Mouse (Mus musculus) liver, postnatal 0 days (tissue): Measurements from ENCODE around the gene Gm29776. TPM values are rescaled to one million over a fixed set of nuclear protein-coding genes. Genes with fewer than 3 reads are reported as not detected.
A peak's percentile ranks its signal among the peaks of the same experiment; 100 is the strongest.

ENCODE experiments used
- ATAC-seq: fragments of 200-750 bp; cut with Nextera tagmentation; 2 replicates; pipeline ENCODE4 v1.8.0; 2017; ENCODE audit warnings: mild to moderate bottlenecking, moderate library complexity
- DNase-seq: peaks from one replicate; pipeline ENCODE4 v3.0.0-alpha.2; 2016
- H3K27ac ChIP-seq: fragments of 300-500 bp; sonication (generic); 2 replicates; pipeline ENCODE4 v1.5.1; 2014; ENCODE audit warnings: antibody characterized with exemption, moderate library complexity, mild to moderate bottlenecking, low read depth
- H3K27me3 ChIP-seq: fragments of 300-500 bp; sonication (generic); 2 replicates; pipeline ENCODE4 v1.6.1; 2014; ENCODE audit warnings: low read length, control low read depth, mixed read lengths; ENCODE audit not compliant: insufficient read depth
- H3K36me3 ChIP-seq: fragments of 300-500 bp; sonication (generic); replicated peaks from 2 replicates; pipeline ENCODE4 v1.6.1; 2014; ENCODE audit warnings: mild to moderate bottlenecking, control low read depth, low read length, moderate library complexity, mixed read lengths; ENCODE audit not compliant: insufficient read depth
- H3K4me1 ChIP-seq: fragments of 300-500 bp; sonication (generic); 2 replicates; pipeline ENCODE4 v1.6.1; 2014; ENCODE audit warnings: antibody characterized with exemption, mild to moderate bottlenecking, control low read depth; ENCODE audit not compliant: insufficient read depth
- H3K4me2 ChIP-seq: fragments of 300-500 bp; sonication (generic); 2 replicates; pipeline ENCODE4 v1.6.1; 2014; ENCODE audit warnings: low read depth, mild to moderate bottlenecking, low read length, moderate library complexity, mixed read lengths
- H3K4me3 ChIP-seq: fragments of 300-500 bp; sonication (generic); 2 replicates; pipeline ENCODE4 v1.5.1; 2014; ENCODE audit warnings: low read depth, low read length
- H3K9ac ChIP-seq: fragments of 300-500 bp; sonication (generic); replicated peaks from 2 replicates; pipeline ENCODE4 v1.6.1; 2014; ENCODE audit warnings: mild to moderate bottlenecking, moderate library complexity
- H3K9me3 ChIP-seq: fragments of 300-500 bp; sonication (generic); 2 replicates; pipeline ENCODE4 v1.6.1; 2016; ENCODE audit warnings: mild to moderate bottlenecking, control low read depth, low read length, mixed read lengths
- CTCF ChIP-seq: sonication (generic); IDR thresholded peaks from 2 replicates; pipeline ENCODE4 v1.5.1; 2016; ENCODE audit warnings: antibody characterized with exemption, low read depth
- EP300 ChIP-seq: IDR thresholded peaks from 2 replicates; pipeline ENCODE4 v1.6.1; 2016; ENCODE audit warnings: antibody characterized with exemption, low read depth, mild to moderate bottlenecking
- WGBS: fragments of 180-500 bp; shearing (Covaris S2); extraction: QIAGEN DNeasy Blood & Tissue Kit; methylation state at CpG from one replicate; pipeline ENCODE4 v1.1.7; 2014; ENCODE audit not compliant: insufficient replicate concordance; 5-methylcytosine and 5-hydroxymethylcytosine counted together
- polyA plus RNA-seq: library from polyadenylated mRNA; unstranded; fragments of >200 nt; fragmentation: Nextera tagmentation; extraction: Ambion mirVana; gene quantifications from 2 replicates; pipeline ENCODE4 v1.2.1, GENCODE M21; 2015

Gm29776 gene
- polyA plus RNA-seq, 1 experiment from 2014 or later = not detected

GRCm38 (mm10) chr14:54651556-54651955, 47.1 kb downstream of the Gm29776 start:
- no peaks in the 10 kb centered on the region for H3K9me3 ChIP-seq
- H3K4me3 ChIP-seq = no peak overlapping the region
- TF ChIP-seq EP300 = no peak
- no peak for TF ChIP-seq CTCF
- H3K9ac ChIP-seq = no peak overlapping the region
- ATAC-seq (no peak), DNase-seq (no peak)
- H3K27ac ChIP-seq = peak overlapping the region; percentile 22; the same call in 1 of the 2 replicates
- no peaks in the 10 kb centered on the region for H3K27me3 ChIP-seq
- H3K36me3 ChIP-seq = peaks cover 72% of the 10 kb centered on the region
- peaks cover 17% of the 10 kb centered on the region for H3K4me1 ChIP-seq
- 0 out of 2 replicates have a peak overlapping the region, but pooled peaks have one; percentile 72 for H3K4me2 ChIP-seq
- WGBS = 72% methylated on average over 4 of the region's 4 CpGs

- ATAC-seq = peak; percentile 75
- WGBS = 62% methylated on average over 23 of the region's 23 CpGs
- Histone ChIP-seq H3K36me3 (peaks cover 72% of the 10 kb centered on the region), H3K4me2 (no peak overlapping the region), H3K27ac (0 out of 2 replicates have a peak overlapping the region, but pooled peaks have one; percentile 22), H3K27me3 (no peaks in the 10 kb centered on the region), H3K9me3 (no peaks in the 10 kb centered on the region), H3K4me3 (no peak overlapping the region), H3K4me1 (peaks cover 17% of the 10 kb centered on the region), H3K9ac (no peak overlapping the region)
- 0 out of 2 replicates have a peak, but pooled peaks have one; percentile 30 for TF ChIP-seq EP300
- peak; percentile 99 for TF ChIP-seq CTCF
- peak; percentile 88 for DNase-seq
These were observed 47.8 kb downstream of the Gm29776 start for GRCm38 (mm10) chr14:54650621-54651454.

DNA sequence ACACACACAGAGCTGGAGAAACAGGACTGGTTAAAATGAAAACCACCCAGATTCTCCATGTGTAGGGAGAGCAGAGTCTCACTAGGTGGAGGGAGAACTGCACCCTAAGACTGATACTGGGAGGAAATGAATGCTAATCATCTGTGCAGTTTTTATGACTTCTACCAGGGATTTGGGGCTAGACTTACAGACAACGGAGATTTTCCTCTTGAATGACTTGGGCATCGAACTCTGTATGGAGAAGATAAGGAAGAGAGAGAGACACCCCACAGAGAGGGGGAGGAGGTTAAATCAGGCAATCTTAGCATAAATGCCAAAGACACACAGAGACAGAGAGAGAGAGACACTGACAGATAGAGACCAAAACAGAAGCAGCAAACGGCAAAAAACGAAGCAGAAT, 50.7 kb downstream of the Gm29776 start:
- peaks cover 8% of the 10 kb centered on the region for H3K4me1 ChIP-seq
- peaks cover 85% of the 10 kb centered on the region for H3K36me3 ChIP-seq
- H3K9me3 ChIP-seq = no peaks in the 10 kb centered on the region
- H3K9ac ChIP-seq = no peak overlapping the region
- H3K4me3 ChIP-seq = no peak overlapping the region
- H3K4me2 ChIP-seq = no peak overlapping the region
- no peaks in the 10 kb centered on the region for H3K27me3 ChIP-seq
- DNase-seq (no peak), ATAC-seq (no peak)
- WGBS = 60% methylated on average over 4 of the region's 4 CpGs
- TF ChIP-seq EP300 = no peak
- TF ChIP-seq CTCF = no peak
- H3K27ac ChIP-seq = no peak overlapping the region

GRCm38 (mm10) chr14:54646898-54647636, 51.6 kb downstream of the Gm29776 start:
- no peaks in the 10 kb centered on the region for H3K27me3 ChIP-seq
- ATAC-seq (no peak), DNase-seq (no peak)
- TF ChIP-seq EP300 = no peak
- peak; percentile 54 for TF ChIP-seq CTCF
- H3K4me1 ChIP-seq = no peaks in the 10 kb centered on the region; the same call in 1 of the 2 replicates
- H3K36me3 ChIP-seq = peaks cover 93% of the 10 kb centered on the region
- H3K9ac ChIP-seq = no peak overlapping the region
- H3K27ac ChIP-seq = no peak overlapping the region
- no peak overlapping the region for H3K4me2 ChIP-seq
- H3K9me3 ChIP-seq = no peaks in the 10 kb centered on the region
- no peak overlapping the region for H3K4me3 ChIP-seq
- WGBS = 89% methylated on average over 8 of the region's 8 CpGs

- WGBS = 92% methylated on average over 17 of the region's 17 CpGs
- DNase-seq = no peak
- no peak overlapping the region for H3K4me3 ChIP-seq
- H3K4me1 ChIP-seq = no peaks in the 10 kb centered on the region; the same call in 1 of the 2 replicates
- H3K27me3 ChIP-seq = no peaks in the 10 kb centered on the region
- no peak overlapping the region for H3K27ac ChIP-seq
- ATAC-seq = no peak
- H3K9me3 ChIP-seq = no peaks in the 10 kb centered on the region
- no peak overlapping the region for H3K4me2 ChIP-seq
- H3K36me3 ChIP-seq = peaks cover 90% of the 10 kb centered on the region
- H3K9ac ChIP-seq = no peak overlapping the region
- TF ChIP-seq CTCF = no peak
- no peak for TF ChIP-seq EP300
These were observed 52.2 kb downstream of the Gm29776 start for GRCm38 (mm10) chr14:54646455-54646854.

DNA sequence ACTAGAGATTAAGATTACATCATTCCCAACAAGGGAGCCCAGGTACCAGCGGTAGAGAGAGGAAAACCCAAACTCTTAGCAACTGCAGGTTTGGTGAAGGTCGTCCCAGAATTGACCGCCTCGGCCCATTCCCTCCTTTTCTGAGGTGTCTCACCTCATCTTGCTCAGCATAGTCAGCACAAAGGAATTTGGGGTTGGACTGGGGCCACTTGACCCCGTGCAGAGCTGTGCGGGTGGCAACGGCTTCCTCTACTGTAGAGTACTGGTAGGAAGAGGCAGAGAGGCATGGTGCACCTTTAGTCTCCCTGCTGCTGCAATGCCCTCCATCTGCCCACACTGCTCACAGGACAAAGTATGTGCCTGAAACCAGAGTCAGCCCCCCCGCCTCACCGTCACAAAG, 54.3 kb downstream of the Gm29776 start:
- no peak overlapping the region for H3K9ac ChIP-seq
- TF ChIP-seq CTCF = no peak
- no peak for TF ChIP-seq EP300
- ATAC-seq (no peak), DNase-seq (no peak)
- no peaks in the 10 kb centered on the region for H3K9me3 ChIP-seq
- WGBS = 83% methylated on average over 9 of the region's 9 CpGs
- H3K4me2 ChIP-seq = no peak overlapping the region
- peaks cover 3% of the 10 kb centered on the region for H3K4me1 ChIP-seq
- H3K27me3 ChIP-seq = 0 out of 2 replicates have a peak, but pooled peaks cover 5% of the 10 kb centered on the region
- no peak overlapping the region for H3K27ac ChIP-seq
- no peak overlapping the region for H3K4me3 ChIP-seq
- peaks cover 70% of the 10 kb centered on the region for H3K36me3 ChIP-seq
